Mouse (Mus musculus) large intestine, adult 2 months (tissue): Measurements from ENCODE around the gene Rsad2. TPM values are rescaled to one million over a fixed set of nuclear protein-coding genes. Genes with fewer than 3 reads are reported as not detected.
"Not testable (repeated sequence)": the region's sequence is repeated elsewhere in the genome, so short reads cannot be mapped to it uniquely, and the experiment has no call there.

Source experiments
- DNase-seq: peaks from one replicate; pipeline ENCODE4 v3.0.0-alpha.2; 2012; ENCODE audit warnings: low read depth, low spot score
- WGBS: fragments of 180-500 bp; shearing (Covaris S2); methylation state at CpG from one replicate; pipeline ENCODE4 v1.1.7; 2018; 5-methylcytosine and 5-hydroxymethylcytosine counted together
- polyA plus RNA-seq: library from polyadenylated mRNA; depleted of rRNA; stranded (reverse); fragments of >200 nt; gene quantifications from 2 replicates; pipeline ENCODE4 v1.2.3, GENCODE M21; 2012; rRNA removed

Rsad2 gene
- 1.7 and 3.0 TPM in 2 replicates for polyA plus RNA-seq

DNA sequence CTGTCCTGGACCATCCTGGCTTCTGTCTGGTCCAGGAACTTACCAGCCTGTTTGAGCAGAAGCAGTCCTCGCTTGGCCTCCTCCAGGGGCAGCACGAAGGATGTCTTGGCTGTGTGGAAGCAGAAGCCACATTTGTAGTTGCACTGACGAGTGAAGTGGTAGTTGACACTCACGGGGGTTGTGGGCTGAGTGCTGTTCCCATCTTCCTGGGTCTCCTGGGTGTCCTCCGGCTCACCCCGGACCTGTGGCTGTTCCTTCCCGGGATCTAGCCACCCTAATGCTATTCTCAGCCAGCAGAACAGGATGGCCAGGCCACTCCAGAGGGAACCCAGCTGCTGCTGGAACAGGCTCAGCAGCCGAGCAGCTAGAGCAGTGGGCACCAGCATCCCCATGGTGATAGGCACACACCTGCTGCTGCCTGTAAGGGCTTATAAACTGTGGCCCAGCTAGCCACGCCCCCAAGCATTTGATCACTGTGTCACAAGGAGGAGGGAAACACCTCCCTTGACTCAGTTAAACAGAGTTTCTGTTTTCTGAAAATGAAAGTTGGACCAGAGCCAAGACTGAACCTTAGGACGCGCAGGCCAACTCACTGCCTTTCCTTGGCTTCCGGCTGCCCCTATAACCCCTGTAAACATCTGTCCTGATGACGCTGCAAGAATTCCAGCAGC is at the start of gene Rsad2:
Rsad2 (minus strand) TSS at position 425 of the 671 bp plus-strand sequence.
- 14% methylated on average over 13 of the region's 13 CpGs for WGBS
- peak; percentile 95 for DNase-seq

DNA sequence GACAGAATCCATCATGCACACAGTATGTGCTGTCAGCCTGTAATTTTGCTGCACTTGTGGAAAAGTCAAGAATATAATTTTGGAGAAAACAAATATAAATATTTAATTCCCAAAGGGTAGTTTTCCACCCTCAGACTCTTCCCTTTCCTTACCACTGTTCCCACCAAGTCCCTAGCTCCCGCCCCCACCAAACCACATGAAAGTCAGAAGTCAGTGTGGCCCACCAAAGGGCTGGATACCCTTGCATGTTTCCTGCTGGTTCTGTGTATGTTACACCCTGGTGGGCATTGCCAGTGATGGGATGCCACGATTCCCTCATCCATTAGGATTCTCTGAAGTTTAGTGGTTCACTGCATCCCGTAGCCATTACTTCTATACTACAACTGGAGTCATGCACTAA is 44.8 kb upstream of the Rsad2 start:
- WGBS: 86% methylated on average over 3 of the region's 3 CpGs
- no peak for DNase-seq

DNA sequence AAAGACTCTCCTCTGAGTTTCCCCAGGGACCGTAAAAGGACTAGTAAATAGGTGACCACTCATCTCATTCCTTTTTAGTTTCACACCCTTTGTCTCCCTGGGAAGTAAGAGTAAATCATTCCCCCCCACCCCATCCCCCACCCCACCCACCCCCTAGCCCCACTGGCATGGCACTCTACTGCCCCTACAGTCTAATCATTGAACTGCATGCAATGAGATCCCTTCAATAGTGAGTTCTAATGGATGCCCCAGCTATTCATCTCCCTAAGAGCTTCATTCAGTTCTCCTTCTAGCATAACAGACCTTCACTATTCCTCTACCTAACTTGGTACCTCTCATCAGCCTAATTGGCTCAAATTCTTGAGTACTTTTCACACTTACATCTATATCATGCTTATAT is 33.7 kb upstream of the Rsad2 start:
- DNase-seq: no peak
- 93% methylated on average over 1 of the region's 1 CpGs for WGBS

DNA sequence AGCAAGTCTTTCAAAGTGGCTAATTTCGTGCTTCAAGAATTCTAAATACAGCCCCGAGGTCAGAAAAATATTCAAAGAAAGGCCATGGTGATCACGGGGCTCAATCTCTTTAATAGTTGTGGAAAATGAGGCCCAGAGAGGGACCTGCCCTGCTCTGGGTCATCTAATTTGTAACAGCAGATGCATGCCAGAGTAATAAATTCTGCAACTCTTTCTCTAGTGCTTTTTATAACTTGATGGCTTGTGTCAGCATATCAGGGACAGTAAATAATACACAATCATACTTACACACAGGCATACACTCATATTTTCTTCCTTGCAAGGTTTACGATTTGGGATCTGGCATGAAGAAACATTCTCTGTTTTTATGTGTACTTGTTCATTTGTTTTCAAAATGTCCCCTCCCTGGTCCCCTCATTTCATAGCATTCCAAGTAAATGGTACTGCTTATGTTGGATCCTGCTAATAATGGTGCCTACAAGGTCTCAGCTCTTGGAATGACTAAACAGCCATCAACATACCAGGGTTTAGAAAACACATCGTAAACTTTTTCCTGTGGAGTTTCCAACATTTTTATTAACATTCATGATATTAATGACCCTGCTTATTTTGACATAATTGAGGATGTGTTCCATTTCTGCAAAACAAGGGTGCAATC is 32.5 kb upstream of the Rsad2 start:
- WGBS: 25% methylated on average over 5 of the region's 5 CpGs
- no peak for DNase-seq

GRCm38 (mm10) chr12:26487874-26488616 is 31.8 kb upstream of the Rsad2 start:
- WGBS: 47% methylated on average over 14 of the region's 14 CpGs
- DNase-seq: no peak

DNA sequence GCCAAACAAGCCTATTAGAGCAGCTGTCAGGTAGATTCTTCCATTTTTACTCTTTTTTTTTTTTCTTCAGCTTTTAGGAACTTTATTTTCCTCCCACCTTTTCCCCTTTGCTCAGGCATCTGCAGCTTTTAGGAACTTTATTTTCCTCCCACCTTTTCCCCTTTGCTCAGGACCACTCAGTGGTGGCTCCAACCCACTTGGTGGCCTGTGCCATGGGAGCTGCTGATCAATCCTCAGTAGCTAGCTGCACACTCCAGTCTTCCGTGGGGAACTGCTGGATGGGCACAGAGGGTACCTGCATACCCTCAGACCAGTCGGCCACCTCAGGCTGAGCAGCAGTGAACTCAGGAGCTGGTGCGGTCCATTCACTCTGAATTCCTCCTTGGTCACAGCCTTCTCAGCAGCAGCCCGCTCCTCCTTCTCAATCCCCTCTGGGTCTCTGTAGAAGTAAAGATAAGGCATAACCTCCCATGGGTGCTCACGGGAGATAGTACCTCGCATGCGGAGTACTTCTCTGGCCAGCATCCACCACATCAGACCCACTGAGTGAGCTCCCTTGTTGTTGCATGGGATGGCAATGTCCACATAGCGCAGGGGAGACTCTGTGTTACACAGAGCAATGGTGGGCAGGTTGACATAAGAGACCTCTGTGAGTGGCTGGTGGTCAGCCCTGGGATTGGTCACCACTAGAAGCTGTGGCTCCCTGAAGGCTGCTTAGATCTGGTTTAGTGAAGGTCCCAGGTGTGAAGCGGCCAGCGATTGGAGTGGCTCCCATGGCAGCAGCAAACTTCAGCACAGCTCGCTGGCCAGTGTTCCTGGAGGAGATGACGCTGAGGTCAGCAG is 29.7 kb upstream of the Rsad2 start:
- 91% methylated on average over 12 of the region's 12 CpGs for WGBS
- DNase-seq: not testable (repeated sequence)

DNA sequence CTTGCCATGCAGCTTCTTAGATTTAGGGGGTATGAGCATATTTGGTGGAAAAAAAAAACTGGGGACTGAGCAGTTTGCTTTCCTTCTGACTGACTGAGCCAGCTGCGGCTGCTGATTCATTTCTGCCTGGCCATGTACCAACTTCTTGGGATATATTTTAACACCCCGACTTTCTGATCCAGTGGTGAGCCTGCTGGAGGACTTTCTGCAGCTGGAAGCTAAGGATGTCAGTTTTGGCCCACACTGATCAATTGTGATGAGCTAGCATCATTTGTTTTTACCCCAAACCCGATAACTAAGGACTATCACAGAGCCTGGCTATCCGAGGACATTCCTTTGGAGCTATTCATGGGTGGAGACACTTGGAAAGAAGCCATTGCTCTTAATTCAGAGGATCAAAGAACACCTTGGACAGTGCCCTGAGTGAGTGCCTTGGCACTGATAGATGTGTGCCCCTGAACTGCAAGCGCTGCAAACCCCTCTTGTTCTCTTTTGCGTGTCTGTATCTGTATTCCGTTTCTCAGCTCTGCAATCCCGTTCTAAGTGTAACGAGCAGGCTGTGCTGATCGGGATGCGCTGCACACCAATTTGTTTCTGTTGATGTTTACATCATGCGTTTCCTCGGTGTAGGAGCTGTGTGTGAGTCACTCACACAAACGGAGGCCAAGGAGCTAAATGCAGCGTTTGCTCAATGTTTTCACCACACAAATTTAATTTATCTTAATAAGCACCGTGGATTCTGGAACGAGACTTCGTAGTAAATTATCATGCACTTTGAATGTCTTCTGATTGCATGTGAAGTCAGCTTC is 22.1 kb upstream of the Rsad2 start:
- DNase-seq: no peak
- WGBS: 66% methylated on average over 18 of the region's 18 CpGs

GRCm38 (mm10) chr12:26477198-26477597 is 20.9 kb upstream of the Rsad2 start:
- DNase-seq: no peak
- 90% methylated on average over 5 of the region's 5 CpGs for WGBS

GRCm38 (mm10) chr12:26473746-26474145 is 17.5 kb upstream of the Rsad2 start:
- WGBS: 80% methylated on average over 6 of the region's 6 CpGs
- DNase-seq: no peak

DNA sequence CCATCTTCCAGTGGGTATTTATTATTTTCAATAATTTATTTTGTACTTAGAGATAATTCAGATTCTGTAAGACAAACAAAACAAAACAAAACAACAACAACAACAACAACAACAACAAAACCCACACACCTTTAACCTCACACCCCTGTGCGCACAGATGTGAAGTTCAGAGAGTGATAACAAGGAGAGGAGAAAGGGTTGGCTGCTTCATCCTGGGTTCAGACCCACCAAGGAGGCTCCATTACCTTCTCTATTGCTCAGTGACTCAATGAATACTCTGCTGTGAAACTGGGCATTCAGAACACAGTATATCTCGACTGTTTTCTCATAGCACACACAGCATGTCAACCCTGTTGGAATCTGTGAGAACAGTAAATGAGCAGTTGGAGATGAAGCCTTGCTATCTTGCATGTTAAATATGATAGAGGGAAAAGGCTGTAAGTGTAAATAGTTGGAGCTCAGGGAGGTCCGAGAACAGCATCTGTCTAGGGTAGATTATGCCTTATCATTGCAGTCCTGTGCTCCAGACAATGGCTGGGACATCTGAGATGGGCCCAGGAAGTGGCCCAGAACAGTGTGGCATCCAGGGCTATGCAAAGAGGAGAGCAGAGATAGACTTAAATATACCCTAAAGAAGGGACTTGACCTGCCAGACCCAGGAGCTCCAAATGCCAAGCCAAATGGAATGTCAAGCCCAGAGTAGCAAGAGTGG is 16.7 kb upstream of the Rsad2 start:
- DNase-seq: no peak
- WGBS: 90% methylated on average over 3 of the region's 3 CpGs

- 69% methylated on average over 3 of the region's 3 CpGs for WGBS
- no peak for DNase-seq
Measured at GRCm38 (mm10) chr12:26471376-26471775, 15.1 kb upstream of the Rsad2 start.

- no peak for DNase-seq
- WGBS: 18% methylated on average over 6 of the region's 6 CpGs
Measured at GRCm38 (mm10) chr12:26470042-26470409, 13.8 kb upstream of the Rsad2 start.

GRCm38 (mm10) chr12:26469098-26470041 is 13.1 kb upstream of the Rsad2 start, which contains the start of gene Cmpk2:
Gene Cmpk2 (plus strand): TSS chr12:26469204.
- DNase-seq: peak; percentile 67
- under 1% methylated on average over 69 of the region's 69 CpGs for WGBS

DNA sequence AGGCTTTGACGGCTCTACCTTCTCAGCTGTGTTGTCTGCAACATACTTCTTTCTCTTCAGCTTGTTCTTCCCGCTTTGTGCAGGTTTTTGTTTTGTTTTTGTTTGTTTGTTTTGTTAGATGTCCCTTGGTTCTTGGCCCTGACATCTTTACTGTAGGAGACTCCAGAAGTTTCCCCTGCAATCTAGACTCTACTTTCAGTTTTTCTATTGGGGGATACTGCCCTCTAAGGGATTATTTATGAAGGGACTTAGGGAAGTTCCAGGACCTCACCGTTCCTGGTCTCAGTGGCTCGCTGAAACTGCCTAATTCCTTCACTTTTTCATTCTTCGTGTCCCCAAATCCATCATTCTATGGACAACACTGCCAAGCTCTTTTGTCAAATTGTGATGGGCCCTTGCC is 9.3 kb upstream of the Rsad2 start:
- WGBS: 65% methylated on average over 5 of the region's 5 CpGs
- DNase-seq: no peak

GRCm38 (mm10) chr12:26460091-26460490 is 3.8 kb upstream of the Rsad2 start:
- 4% methylated on average over 2 of the region's 2 CpGs for WGBS
- no peak for DNase-seq

DNA sequence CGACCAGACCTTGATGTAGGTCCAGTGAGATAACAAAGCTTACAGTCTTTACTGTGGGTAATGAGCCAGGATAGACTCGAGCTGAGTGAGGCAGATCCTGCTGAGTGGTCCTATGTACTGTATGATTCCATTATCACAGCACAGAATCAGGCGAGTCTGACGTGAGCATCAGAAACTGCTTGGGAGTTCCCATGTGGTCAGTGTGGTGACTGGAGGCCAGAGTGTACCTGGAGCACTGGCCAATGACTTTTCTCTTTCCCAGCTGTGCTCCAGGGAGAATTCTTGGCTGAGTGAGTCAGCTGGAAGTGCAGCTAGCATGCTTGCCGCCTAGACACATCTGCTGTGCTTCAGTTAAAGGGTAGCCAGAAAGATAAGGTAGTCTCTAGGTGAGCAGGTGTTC is 1.6 kb downstream of the Rsad2 start:
- WGBS: 35% methylated on average over 5 of the region's 5 CpGs
- no peak for DNase-seq

- 14% methylated on average over 4 of the region's 4 CpGs for WGBS
- DNase-seq: no peak
Measured at GRCm38 (mm10) chr12:26452951-26453350, 3.3 kb downstream of the Rsad2 start.
